Comparison of ENCODE assay signal across 18 mouse cellular contexts in the genomic region with DNA sequence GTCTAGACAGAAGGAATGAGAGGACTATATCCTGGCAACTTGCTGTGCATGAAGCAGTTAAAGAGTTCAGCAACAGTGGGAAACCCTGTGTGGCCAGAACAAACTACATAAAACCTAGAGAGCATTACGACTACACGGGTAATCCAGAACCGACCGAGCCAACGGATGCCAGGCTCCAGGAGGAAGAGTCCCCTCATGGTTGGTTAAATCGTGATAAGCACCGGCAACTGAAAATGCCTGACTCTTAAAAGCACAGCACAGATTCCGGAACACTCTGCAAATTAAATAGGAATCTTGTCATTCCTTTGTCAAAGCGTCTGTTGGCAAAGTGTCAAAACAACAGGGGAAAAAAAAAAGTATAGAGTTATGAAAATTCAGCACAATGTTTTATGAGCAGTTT. TPM values are rescaled to one million over a fixed set of nuclear protein-coding genes. Genes with fewer than 3 reads are reported as not detected.
DNase-seq lines count a peak whose midpoint lies in the region; ATAC-seq lines count a peak whose summit lies in the region.
"Had no signal": no experiment of that assay in that cellular context is flagged by ENCODE, and none has a peak within 500 bp of the region (broad histone marks: within the 10 kb centered on the region; RNA-seq: fewer than 3 reads in every experiment).

No protein-coding gene starts in this region.

- DNase-seq in heart, embryonic 10.5 days (ENCODE audit: low spot score), result no peak
- DNase-seq in telencephalon, adult 2 months (ENCODE audit: low read depth, low spot score), result peak; percentile 18
- no peak for DNase-seq in embryo, embryonic 11 days
- DNase-seq: adrenal gland, postnatal 25 days; cerebellum, adult 9-10 months; gastrocnemius, postnatal 14 days; heart, adult 18-20 months; thymus, adult 18-20 months; thymus, postnatal 4 days had no signal

- H3K36me3 ChIP-seq in heart, embryonic 15.5 days, result peaks cover 8% of the 10 kb centered on the region
- peaks cover 6% of the 10 kb centered on the region; the same call in 1 of the 2 replicates for H3K36me3 ChIP-seq in heart, embryonic 10.5 days
- peaks cover 22% of the 10 kb centered on the region for H3K36me3 ChIP-seq in megakaryocyte, embryonic 14.5 days (replicated peaks; ENCODE audit: low read length)

- 0 out of 2 replicates have a peak overlapping the region, but pooled peaks have one; percentile 6 for H3K27ac ChIP-seq in heart, embryonic 15.5 days
- no peak overlapping the region for H3K27ac ChIP-seq in heart, embryonic 10.5 days
- 0 out of 2 replicates have a peak overlapping the region, but pooled peaks have one; percentile 15 for H3K27ac ChIP-seq in brown adipose tissue, adult 24 weeks (replicated peaks; ENCODE audit: low read depth, low read length)
- H3K27ac ChIP-seq: midbrain, embryonic 15.5 days had no signal

- H3K4me3 ChIP-seq in heart, embryonic 15.5 days, result no peak overlapping the region
- no peak overlapping the region for H3K4me3 ChIP-seq in heart, embryonic 10.5 days
- peak overlapping the region; percentile 72 for H3K4me3 ChIP-seq in megakaryocyte, embryonic 14.5 days (replicated peaks)
- H3K4me3 ChIP-seq in brown adipose tissue, adult 24 weeks (ENCODE audit: insufficient read depth, low read depth, low read length), result no peak overlapping the region
- H3K4me3 ChIP-seq: midbrain, embryonic 15.5 days; myocyte had no signal

- WGBS in heart, embryonic 15.5 days, result 26% methylated on average over 9 of the region's 9 CpGs
- 66% methylated on average over 9 of the region's 9 CpGs for WGBS in heart, embryonic 10.5 days

- no peaks in the 10 kb centered on the region for H3K27me3 ChIP-seq in heart, embryonic 15.5 days
- no peaks in the 10 kb centered on the region for H3K27me3 ChIP-seq in heart, embryonic 10.5 days (ENCODE audit: insufficient read depth, poor library complexity, severe bottlenecking)
- H3K27me3 ChIP-seq in megakaryocyte, embryonic 14.5 days (replicated peaks), result no peaks in the 10 kb centered on the region
- H3K27me3 ChIP-seq: midbrain, embryonic 15.5 days had no signal

- H3K9me3 ChIP-seq in heart, embryonic 15.5 days (replicated peaks), result no peaks in the 10 kb centered on the region
- H3K9me3 ChIP-seq in heart, embryonic 10.5 days, result no peaks in the 10 kb centered on the region
- no peaks in the 10 kb centered on the region for H3K9me3 ChIP-seq in megakaryocyte, embryonic 14.5 days
- H3K9me3 ChIP-seq: midbrain, embryonic 15.5 days had no signal

- peak overlapping the region; percentile 17 for H3K4me2 ChIP-seq in heart, embryonic 15.5 days
- H3K4me2 ChIP-seq: midbrain, embryonic 15.5 days had no signal

- H3K9ac ChIP-seq in heart, embryonic 15.5 days, result no peak overlapping the region
- H3K9ac ChIP-seq: midbrain, embryonic 15.5 days had no signal

- no peak for ATAC-seq in heart, embryonic 15.5 days (replicated peaks; ENCODE audit: insufficient number of reproducible peaks, insufficient read depth, low FRiP score, low read depth)
- no peak for ATAC-seq in megakaryocyte, adult 5-6 weeks (ENCODE audit: poor library complexity, severe bottlenecking)
- ATAC-seq: CD4-positive, CD25-positive, alpha-beta regulatory T cell, adult 4 months; hindbrain, embryonic 16.5 days; intestine, postnatal 0 days; midbrain, embryonic 15.5 days had no signal

- peaks cover 37% of the 10 kb centered on the region for H3K4me1 ChIP-seq in heart, embryonic 15.5 days (replicated peaks)
- peaks cover 38% of the 10 kb centered on the region for H3K4me1 ChIP-seq in heart, embryonic 10.5 days
- H3K4me1 ChIP-seq in megakaryocyte, embryonic 14.5 days, result peaks cover 78% of the 10 kb centered on the region
- peaks cover 14% of the 10 kb centered on the region for H3K4me1 ChIP-seq in brown adipose tissue, adult 24 weeks (ENCODE audit: control insufficient read depth, insufficient read depth, insufficient read length, low read length)
- H3K4me1 ChIP-seq: midbrain, embryonic 15.5 days had no signal

RNA-seq across cellular contexts. Expression of a gene that starts 35.2 kb away (rescaled TPM):
- 13.1 and 15.5 TPM in 2 replicates for polyA plus RNA-seq in heart, embryonic 15.5 days (2015; fragmentation: Nextera tagmentation; extraction: Ambion mirVana)
- 7.7 and 8.8 TPM in 2 replicates for polyA plus RNA-seq in heart, embryonic 10.5 days (2016; fragmentation: Nextera tagmentation; extraction: Ambion mirVana)
- polyA plus RNA-seq in megakaryocyte, embryonic 14.5 days (2012; ENCODE audit: insufficient read depth, low replicate concordance), result 0.79 and 1.5 TPM in 2 replicates
- total RNA-seq in megakaryocyte, adult 5-6 weeks (2015), result 6.2 and 7.7 TPM in 2 replicates
- 3.3 and 5.0 TPM in 2 replicates for total RNA-seq in megakaryocyte, adult 5-6 weeks (2017)
- polyA plus RNA-seq in brown adipose tissue, adult 24 weeks (2012; ENCODE audit: insufficient read depth, insufficient read length, missing spikeins), result 200 and 231 TPM in 2 replicates

Comparison
In these comparisons a context has a peak if more than half of its experiments do, and no peak if none do; other contexts are left out.
1. RNA of a gene that starts 35.2 kb away (polyA plus RNA-seq): 200 to 231 TPM in brown adipose tissue, adult 24 weeks; 13.1 to 15.5 TPM in heart, embryonic 15.5 days, 7.7 to 8.8 TPM in heart, embryonic 10.5 days and 0.79 to 1.5 TPM in megakaryocyte, embryonic 14.5 days; every median in the first group is over 10 times any median in the second.